Mouse (Mus musculus): ENCODE data around the gene Rras.

DNA sequence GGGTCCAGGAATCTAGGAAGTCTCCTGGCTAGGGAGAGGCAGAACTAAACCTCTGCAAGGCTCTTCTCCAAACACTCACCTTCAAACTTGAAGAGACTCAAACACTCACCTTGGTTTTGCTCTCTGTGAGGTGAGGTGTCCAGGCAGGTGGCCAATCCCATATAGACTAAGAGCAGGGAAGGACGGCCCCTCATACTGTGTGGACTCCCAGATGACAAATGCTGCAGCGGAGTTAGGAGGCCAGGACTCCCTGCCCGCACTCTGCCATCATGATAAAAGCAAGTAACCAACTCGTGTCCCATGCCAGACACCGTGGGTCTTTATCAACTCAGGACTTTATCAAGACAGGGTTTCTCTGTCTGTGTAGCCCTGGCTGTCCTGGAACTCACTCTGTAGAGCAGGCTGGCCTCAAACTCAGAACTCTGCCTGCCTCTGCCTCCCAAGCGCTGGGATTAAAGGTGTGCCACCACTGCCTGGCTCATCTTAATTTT, 42.9 kb downstream of the Rras start:
- no peak for TF ChIP-seq CTCF (IDR thresholded peaks at IDR 0.05; ENCODE audit: extremely low read depth, insufficient read depth, low read length)
- no peak for TF ChIP-seq POLR2A (IDR thresholded peaks at IDR 0.05; ENCODE audit: extremely low read depth, insufficient read depth, low read length)

Measured in cortical plate, adult 2 months (tissue).